Mouse (Mus musculus) left cerebral cortex, adult 8-10 months (tissue): ENCODE measurements around the gene Ppp6r2. TPM values are rescaled to one million over a fixed set of nuclear protein-coding genes. Genes with fewer than 3 reads are reported as not detected.
A peak's percentile ranks its signal among the peaks of the same experiment; 100 is the strongest.

Source experiments
- DNase-seq, 2 experiments: peaks; one replicate each; pipeline ENCODE4 v3.0.0; 2022; ENCODE audit warnings: low spot score in 2 of 2
- total RNA-seq, 4 experiments: library from RNA; stranded (reverse); gene quantifications; 2 replicates each; pipeline ENCODE4 v1.2.4; 2022

The Ppp6r2 gene
- total RNA-seq, 4 experiments from 2014 or later = 150 to 165 (median 161) TPM

DNA sequence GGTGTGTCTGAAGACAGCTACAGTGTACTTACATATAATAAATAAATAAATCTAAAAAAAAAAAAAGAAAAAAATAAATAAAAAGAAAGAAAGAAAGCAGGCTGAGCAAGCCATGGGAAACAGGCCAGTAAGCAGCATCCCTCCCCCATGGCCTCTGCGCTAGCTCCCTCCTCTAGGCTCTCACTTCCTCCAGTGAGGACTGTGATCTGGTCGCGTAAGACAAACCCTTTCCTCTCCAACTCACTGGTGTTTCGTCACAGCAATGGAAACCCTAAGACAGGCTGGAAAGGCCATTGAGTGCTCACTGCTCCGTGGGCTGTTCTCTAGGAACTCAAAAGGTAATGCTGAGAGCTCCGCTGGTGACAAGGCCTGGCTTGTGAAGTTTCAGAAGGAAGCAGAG, 37.7 kb downstream of the Ppp6r2 start:
- no peak for DNase-seq

DNA sequence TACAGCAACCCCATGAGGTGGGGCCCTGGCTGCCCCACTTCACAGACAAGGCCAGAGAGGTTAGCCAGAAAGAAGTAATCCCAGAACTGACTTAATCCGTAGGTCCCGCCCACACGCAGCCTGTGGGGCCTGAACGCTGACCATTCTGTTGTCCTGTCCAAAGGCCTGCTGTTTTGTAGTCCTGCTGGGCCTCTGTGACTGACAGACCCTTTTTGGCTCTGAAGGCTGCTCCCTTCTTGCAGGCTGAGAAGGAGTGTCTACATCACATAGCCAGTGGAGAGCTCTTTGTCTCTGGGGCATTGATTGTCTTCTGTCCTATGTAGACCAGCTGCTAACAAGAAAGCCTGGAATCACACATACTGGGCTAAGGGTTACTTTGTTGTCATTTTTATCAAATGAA, 44.0 kb downstream of the Ppp6r2 start:
- no peak for DNase-seq

DNA sequence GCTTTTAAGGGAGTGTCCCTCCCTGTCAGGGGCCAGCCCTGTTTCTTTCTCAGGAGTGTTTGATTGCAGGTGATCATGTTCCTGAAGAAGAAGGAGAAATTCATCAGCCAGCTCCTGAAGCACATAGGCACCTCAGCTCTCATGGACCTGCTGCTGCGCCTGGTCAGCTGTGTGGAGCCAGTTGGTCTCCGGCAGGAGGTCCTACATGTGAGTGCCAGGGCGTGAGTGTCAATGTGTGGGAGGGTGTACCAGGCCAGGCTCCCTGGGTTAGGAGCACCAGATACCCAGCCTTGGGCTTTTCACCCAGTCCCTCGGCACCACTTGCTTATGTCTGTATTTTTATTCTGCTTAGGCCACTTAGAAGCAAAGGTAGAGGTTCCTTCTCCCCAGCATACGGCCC, 47.6 kb downstream of the Ppp6r2 start:
- no peak for DNase-seq

DNA sequence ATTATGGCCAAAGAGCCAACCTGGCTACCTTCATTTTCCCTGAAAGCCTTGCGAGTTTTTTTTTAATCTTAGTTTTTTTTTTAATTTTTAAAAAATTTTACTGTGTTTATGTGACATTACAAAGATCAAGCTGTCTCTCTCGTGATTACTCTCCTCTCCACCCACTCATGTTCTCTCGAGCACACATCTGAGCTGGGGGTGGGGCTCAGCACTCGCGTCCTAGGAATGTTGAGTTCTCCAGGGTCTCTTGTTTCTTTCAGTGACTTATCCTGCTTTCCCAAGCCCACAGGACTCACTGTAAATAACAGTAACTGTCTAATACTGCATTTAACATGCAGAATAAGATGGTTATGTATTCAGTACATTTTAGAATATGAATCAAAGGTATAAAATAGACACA, 53.1 kb downstream of the Ppp6r2 start:
- DNase-seq = no peak

DNA sequence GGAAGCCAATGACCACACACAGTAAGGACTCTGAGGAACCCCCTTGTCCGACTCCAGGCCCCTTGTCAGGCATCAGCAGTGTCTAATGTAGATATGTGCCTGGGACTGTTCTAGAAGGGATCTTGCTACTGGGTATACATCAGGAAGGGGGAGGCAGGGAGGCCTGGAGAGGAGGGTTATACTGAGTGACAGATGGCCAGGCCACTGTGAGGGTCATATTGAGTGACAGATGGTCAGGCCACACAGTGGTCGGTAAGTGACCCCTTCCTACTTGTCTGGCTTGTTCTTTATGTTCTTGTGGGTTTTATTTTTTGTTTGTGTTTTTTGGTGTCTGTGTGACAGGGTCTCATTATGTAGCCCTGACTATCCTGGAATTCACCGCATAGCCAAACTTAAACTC, 64.1 kb downstream of the Ppp6r2 start:
- DNase-seq = no peak

DNA sequence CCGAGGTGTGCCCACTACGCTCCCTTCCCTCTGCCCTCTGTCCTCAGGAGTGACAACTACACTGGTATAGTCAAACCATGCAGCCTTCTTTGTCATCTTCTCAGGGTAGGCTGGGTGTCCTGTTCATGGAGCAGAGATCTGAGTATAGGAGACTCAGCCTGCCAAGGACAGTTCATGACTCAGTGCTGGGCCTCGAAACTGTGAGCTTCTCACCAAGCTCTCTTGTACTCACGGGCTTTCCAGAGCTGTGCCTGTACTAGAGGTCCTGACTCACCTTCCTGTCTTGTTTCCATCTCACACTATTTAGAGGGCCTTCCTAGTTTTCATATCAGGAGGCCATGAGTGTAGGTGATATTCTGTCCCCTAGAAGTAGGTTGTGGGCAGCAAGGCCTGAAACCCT, 66.0 kb downstream of the Ppp6r2 start:
- no peak for DNase-seq

DNA sequence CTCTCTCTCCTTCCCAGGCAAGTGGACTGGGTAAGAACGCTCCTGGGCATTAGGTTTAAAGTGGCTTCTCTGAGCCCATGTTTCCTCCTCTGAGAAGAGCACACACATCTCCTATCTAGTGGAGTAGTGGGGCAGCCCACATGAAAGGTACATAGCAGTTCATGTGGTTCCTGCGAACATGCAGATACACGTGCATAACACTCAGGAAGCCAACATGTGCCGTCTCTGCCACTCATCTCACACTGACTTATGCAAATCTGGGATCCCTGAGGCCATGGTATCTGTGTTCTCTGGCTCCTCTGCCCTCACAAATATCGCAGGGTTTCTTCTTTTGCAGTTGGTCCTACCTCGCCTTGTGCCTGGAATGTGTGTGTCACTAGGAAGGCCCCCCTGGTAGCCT, 71.2 kb downstream of the Ppp6r2 start:
- no peak for DNase-seq

DNA sequence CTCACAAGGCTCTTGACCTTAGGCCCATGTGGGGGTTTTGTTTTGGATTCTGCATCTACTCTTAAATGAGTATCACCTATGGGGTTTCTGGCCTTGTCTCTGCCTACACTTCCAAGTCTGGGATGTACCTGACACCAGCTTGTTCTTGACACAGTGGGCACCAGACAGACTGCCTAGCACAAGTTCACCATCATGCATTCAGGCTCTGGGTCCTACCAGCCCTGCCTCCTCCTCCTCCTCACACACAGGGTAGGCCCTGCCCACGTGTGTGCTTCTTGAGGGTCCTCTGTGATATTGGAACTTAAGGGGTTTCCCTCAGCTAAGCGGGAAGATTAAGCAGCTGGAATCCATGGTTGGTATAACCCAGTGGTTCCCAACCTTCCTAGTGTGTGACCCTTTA, 72.7 kb downstream of the Ppp6r2 start:
- no peak for DNase-seq

DNA sequence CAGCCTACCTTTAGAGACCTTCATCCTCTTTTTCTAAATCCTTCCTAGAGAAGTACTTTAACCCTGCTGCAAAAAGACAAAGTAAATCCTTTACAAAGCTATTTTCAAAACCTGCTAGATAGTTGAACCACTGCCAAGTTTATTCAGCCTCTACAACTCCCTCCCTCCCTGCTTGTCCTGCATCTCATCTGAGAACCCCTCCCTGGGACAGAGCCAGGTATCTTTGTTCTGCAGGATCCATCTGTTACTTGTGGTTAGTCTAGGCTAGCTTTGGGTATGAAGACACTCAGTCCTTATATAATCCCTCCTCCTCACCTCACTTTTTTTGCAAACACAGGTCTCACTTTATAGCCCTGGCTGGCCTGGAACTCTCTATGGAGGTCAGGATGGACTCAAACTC, 73.7 kb downstream of the Ppp6r2 start:
- no peak for DNase-seq

DNA sequence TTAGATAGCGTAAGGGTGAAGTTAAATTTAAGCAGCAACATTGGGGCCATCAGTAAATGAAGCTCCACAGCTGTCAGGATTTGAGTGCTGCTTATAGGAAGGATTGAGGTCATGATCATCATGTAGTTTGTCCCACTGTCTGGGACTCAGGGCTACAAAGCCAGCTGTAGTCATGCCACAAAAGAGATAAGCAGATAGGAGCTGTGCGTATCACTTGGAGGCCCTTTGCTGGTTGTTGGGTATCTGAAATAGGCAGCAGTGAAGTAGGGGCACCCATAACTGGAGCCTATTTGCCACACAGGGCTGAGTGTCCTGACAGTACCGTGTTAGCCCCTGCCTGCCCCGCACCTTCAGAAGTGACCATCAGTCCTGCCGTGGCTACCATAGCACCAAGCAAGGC, 74.1 kb downstream of the Ppp6r2 start:
- DNase-seq = no peak

DNA sequence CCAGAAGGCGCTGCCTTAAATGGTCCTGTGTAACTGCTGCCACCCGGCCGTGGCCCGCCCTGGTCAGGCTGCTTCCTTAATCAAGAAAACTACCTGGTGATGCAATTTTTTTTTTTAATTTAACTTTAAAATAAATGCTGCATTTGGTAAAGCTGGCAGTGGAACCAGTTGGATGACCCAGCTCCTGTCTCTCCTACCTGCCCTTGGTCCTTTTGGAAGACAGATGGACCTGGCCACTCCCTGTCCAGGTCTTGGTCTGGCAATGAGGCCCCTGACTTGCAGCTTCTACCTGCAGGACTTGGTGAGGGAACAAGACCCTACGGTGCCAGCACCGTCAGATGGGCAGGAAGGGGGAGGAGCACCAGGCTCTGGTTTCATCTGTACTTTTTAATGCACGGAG, 74.8 kb downstream of the Ppp6r2 start:
- DNase-seq = no peak

DNA sequence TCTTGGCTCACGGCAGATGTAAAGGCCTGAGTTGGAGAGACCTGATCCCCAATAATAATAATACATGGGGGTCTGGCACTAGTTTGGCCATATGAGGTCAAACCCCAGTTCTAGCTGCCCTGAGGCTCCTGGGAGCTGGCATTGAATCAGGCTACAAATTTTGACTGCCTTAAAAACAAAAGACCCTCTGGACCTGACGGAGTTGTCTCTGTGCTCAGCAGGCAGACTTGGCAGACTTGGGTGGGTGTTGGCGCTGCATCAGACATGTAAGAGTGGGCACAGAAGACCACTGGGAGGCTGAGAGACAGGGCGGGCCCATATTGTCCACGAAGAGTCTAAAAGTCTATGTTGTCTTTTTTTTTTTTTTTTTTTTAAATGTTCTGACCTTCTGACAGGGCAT, 75.2 kb downstream of the Ppp6r2 start:
- no peak for DNase-seq

DNA sequence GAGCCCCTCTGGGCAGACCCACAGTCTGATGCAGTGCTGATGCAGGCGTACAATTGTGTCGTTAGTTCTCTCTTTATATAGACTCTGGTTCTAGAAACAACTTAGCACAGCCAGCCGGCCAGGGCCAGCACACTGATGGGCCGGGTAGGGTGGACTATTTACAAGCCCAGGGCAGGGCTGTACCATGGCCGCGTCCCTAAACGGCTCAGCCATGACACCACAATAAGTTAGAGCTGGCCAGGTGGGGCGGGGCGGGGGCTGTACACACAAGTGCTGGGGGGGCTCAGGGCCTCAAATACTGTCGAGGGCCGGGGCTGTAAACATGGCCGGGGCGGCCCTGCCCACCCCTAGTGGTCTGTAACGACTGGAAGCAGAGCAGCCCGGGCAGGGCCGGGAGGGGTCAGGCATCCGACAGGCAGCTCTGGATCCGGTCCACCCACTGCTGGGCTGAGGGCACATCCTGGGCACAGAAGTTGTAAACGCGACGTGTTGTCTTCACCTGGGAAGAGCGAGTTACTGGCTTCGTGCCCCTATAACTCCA, 76.9 kb downstream of the Ppp6r2 start:
- no peak for DNase-seq

DNA sequence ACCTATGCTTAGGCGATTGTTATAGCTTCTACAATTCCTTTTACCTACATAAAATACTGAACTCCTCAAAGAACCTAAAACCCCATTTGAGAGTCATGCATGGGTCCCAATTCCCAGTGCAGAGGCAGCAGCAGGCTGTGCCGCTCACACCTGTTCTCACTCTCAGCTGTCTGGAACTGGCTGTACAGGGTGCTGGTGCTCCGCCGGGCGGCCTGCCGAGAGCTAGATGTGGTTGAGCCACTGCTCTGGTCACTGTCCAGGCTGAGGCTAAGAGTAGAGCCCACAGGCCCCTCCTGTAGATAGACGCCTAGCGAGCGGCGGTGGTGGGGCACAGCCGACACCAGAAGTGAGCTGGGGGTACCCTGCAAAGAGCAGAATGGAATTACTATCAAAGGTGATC, 78.1 kb downstream of the Ppp6r2 start:
- no peak for DNase-seq

DNA sequence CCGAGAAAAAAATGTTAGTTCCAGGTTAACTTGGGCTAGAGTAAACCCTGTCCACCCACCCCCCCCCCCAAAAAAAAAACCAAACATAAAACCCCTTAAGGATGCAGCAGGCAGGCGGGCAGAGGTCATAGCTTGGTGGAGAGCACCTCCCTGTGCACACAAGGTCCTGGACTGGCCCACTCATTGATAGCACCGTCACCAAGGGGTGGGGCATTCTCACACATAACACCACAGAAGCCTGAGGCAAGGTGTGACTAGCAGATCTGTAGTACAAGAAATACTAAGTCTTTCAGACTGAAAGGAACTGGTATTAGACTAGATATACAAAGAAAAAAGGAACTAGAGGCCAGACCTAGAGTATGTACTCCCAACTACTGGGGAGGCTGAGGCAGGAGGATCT, 80.2 kb downstream of the Ppp6r2 start:
- no peak for DNase-seq

DNA sequence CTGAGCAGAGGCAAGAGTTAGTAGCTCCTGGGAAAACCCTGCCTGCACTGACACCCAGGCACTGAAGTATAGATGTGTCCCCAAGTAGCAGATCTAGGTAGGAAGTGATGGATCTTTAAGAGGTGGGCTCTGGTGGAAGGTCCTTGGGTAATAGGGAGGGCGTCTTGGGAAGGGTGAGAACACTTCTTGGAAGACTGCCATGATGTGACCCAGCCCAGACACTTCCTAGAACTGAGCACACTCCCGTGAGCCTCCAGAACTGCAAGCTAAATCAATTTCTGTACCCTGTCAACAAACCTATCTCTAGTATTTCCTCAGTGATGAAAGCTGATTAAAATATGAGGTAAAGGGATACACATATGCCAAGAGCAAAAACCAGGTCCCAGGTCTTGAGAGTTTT, 81.4 kb downstream of the Ppp6r2 start:
- DNase-seq = no peak

DNA sequence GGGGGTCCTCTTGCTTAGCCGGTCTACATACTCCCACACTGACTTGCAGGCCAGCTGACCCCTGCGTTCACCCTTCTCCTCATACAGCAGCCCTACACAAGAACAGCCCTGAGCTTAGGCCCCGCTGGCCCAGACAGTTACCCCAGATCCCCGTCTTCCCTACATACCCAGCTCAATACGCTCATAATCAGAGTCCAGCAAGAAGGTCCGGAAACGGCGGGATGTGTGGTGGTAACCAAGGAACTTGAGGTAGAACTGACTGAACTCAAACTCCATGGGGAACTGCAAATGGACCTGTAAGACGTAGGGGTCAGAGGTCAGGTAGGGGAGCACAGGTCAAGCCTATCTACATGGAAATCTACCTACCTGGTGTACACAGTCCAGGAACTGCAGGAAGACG, 82.4 kb downstream of the Ppp6r2 start:
- DNase-seq = no peak

DNA sequence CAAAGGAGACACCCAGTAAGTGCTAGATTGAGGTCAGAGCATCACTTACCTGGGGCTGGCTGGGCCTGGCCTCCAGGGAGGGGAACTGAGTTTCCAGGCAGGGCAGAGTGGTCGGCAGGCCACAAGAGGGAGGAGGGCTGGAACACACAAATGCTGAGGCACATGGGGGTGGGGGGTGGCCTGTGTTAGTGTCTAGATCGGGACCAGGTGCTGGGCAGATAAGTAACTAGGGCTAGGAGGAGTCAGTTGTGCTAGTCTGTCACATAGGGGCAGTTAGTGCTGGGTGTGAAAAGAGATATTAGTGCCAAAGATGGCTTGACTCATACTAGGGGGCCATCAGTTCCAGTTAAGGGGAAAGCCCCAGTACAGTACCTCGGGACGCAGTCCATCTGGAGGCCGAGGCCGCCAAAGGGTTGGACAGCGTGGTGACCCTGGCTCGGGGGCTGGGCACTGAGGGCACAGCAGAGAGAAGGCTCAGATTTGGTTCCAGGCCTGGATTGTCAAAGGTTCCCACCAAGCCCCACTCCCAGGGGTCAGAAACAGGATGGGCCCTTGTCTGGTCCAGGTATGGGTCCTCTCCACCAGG, 84.3 kb downstream of the Ppp6r2 start:
- DNase-seq = no peak

DNA sequence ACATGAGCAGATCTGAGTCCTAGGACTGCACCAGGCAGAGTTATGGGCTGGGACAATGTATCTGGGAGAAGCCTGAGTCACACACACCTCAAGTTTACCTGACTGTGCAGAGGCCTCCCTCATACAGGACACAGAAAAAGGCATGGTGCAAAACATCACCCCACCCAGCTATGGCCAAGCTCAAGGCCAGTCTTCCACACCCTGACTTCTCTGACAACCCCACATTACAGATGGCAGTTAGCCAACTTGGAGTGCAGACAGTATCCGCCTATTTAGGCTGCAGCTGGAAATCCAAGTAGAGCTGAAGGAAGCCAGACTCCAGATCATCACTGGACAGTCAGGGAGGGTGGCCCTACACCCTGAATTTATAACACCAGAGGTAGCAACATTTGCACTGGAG, 85.1 kb downstream of the Ppp6r2 start:
- DNase-seq = no peak

DNA sequence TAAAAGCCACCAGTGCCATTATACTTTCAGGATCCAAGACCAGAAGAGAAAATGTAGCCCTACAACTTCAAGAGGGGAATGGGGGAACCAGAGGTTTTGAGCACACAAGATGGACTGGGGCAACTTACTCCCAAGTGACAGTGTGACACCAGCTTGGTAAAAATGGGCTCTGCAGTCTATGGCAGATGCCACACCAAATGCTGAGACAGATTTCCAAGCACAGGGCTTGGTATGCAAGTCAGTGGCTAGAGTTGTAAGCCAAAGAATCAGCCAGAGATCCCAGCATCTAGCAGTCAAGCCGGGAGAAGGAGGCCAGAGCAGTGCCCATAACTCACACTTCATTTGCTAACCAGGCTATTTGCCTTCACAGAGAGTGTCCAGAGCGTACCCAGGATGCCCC, 86.3 kb downstream of the Ppp6r2 start:
- DNase-seq = no peak

DNA sequence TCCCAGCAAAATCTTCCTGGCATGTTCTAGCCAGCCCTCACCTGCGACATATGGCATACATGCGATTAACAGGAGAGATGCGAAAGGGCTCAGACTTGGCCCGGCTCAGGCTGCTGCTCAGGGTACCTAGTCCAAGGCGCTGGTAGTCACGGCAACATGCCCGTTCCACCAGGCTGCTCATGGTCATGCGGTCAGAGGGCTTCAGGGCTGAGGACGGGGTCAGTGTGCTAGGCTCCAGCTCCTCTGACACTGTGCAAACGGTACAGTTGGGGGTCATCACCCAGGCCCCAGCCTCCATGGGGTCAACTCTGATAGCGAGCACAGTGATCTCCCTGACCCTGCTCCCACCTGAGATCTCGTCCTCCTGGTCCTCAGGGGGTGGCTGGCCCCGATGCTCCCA, 88.8 kb downstream of the Ppp6r2 start:
- DNase-seq = no peak

DNA sequence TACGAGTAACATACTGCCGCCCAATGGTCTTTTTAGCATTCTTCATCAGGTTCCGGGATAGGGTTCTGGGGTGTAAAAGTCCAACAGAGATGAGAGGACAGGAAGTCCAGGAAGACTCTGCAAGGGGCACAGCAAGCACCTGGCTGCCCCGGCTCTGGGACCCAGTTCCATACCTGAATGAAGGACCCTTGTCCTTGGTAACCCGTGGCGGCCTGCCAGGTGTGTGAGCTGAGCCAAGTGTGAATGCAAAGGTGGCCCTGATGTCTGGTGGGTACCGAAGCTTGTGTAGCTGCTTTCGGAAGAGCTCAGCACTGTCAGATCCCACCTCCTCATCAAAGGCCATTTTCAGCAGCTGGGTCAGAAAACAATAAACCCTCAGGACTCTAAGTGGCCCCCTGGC, 89.2 kb downstream of the Ppp6r2 start:
- no peak for DNase-seq

DNA sequence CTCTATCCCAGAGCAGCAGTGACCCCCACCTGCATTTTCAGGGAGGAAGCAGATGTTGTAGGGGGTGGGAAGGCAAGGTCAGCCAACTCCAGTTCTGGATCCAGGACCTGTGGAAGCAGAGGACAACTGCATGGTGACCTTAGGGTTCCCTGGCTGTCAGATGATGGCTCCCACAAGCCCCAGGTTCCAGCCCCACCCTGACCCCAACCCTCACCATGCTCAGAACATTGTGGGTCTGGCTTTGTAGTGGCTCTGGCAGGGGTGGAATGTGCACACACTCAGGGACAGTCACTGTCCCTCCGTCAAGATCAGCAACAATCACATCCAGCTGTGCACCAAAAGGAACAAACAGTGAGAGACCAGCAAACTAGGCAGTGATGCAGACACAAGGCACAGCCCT, 94.6 kb downstream of the Ppp6r2 start:
- DNase-seq = no peak

DNA sequence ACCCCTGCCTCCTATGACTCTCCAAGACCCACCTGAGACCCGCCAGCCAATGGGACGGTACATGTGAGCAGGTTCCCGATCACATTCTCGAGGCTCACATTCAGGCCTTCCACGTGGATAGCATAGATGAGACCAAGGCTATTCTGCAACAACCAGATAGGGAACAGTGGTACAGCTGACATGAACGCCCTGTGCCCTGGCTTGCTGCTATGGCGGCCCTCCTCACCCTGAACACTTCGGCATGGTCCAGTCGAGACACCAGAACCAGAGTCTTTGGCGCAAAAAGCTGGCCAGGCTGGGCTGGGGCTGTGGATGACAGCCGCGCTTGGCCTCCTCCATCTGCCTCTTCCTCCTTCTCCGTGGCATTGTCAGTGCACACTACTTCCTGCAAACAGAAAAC, 96.1 kb downstream of the Ppp6r2 start:
- DNase-seq = peak in 1 of 2 experiments; percentile 8
